28 mouse cellular contexts compared by ENCODE assay signal in the genomic region with DNA sequence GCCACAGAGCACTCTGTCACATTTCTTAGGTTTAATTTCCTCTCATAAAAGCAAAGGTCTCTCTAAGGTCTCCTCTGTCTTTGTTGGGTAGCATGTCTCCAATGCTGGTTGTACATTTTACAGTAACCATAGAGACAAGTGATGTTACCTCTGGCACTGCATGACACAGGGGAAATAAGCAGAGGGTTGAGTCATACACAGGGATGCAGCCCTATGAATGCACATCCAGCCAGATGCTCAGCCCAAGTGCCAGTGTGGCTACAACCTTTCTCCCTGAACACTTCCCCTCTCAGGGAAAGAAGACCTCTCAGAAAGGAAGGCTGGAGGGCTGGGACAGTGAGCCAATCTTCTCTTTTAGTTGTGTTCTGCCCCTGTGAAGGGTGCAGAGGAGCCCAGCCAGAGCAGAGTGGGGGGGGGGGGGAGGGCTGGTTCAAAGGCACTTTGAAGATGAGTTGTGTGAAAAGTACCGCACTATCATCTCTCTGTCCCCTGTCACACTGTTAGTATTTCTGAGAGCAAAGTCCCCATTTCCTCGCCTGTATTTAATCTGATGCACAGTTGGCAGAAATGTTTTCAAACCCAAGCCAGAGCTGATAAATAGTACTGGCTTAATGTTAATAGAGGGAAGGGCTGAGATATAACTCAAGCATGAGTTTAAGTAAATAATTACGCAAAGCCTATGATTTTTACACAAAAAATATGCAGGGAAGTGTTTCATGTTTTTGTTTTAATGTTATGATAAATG.
DNase-seq lines count a peak whose midpoint lies in the region; ATAC-seq and TF ChIP-seq lines count a peak whose summit lies in the region.
"Had no signal": no experiment of that assay in that cellular context is flagged by ENCODE, and none has a peak within 500 bp of the region (broad histone marks: within the 10 kb centered on the region; RNA-seq: fewer than 3 reads in every experiment).

No protein-coding gene starts in this region.

- no peak for DNase-seq in forebrain, postnatal 0 days
- no peak for DNase-seq in forebrain, embryonic 10.5 days (ENCODE audit: extremely low spot score, low spot score)
- DNase-seq in liver, adult 2 months (ENCODE audit: extremely low read depth, low read depth, low spot score) = peak; percentile 3
- DNase-seq in liver = no peak
- DNase-seq in midbrain, embryonic 11.5 days (ENCODE audit: low spot score, missing footprints) = no peak
- DNase-seq in kidney, adult 18-20 months = no peak
- DNase-seq: adrenal gland, adult 8-10 months; cerebellum, adult 2 months; cerebellum, postnatal 14 days; gastrocnemius, postnatal 14 days; heart, postnatal 36 days; kidney, postnatal 14 days; liver, embryonic 13.5 days; lung, adult 18-20 months; right cerebral cortex, postnatal 4 days; thymus, adult 2 months; thymus, postnatal 36 days had no signal

- H3K36me3 ChIP-seq in forebrain, postnatal 0 days (ENCODE audit: insufficient read depth) = no peaks in the 10 kb centered on the region
- no peaks in the 10 kb centered on the region for H3K36me3 ChIP-seq in forebrain, embryonic 10.5 days (replicated peaks)
- no peaks in the 10 kb centered on the region for H3K36me3 ChIP-seq in liver, adult 2 months (ENCODE audit: control insufficient read depth, insufficient read depth, low read length)
- no peaks in the 10 kb centered on the region for H3K36me3 ChIP-seq in midbrain, embryonic 16.5 days (ENCODE audit: control insufficient read depth, insufficient read depth, low read length)
- H3K36me3 ChIP-seq in midbrain, embryonic 11.5 days (ENCODE audit: control insufficient read depth, insufficient read depth, low read length) = no peaks in the 10 kb centered on the region
- no peaks in the 10 kb centered on the region for H3K36me3 ChIP-seq in neural tube, embryonic 15.5 days
- H3K36me3 ChIP-seq: embryonic facial prominence, embryonic 10.5 days; embryonic facial prominence, embryonic 15.5 days; heart, embryonic 10.5 days; heart, embryonic 15.5 days; hindbrain, embryonic 12.5 days; limb, embryonic 13.5 days; liver, embryonic 13.5 days; midbrain, embryonic 10.5 days had no signal

- H3K4me1 ChIP-seq in forebrain, postnatal 0 days (ENCODE audit: insufficient read depth) = no peaks in the 10 kb centered on the region
- H3K4me1 ChIP-seq in forebrain, embryonic 10.5 days = peaks cover 28% of the 10 kb centered on the region
- no peaks in the 10 kb centered on the region for H3K4me1 ChIP-seq in liver, adult 2 months (ENCODE audit: control insufficient read depth, insufficient read depth, low read length)
- H3K4me1 ChIP-seq in midbrain, embryonic 16.5 days (ENCODE audit: control insufficient read depth, insufficient read depth, low read length) = 0 out of 2 replicates have a peak, but pooled peaks cover 2% of the 10 kb centered on the region
- H3K4me1 ChIP-seq in midbrain, embryonic 11.5 days (ENCODE audit: control insufficient read depth, insufficient read depth, low read length) = no peaks in the 10 kb centered on the region
- H3K4me1 ChIP-seq in neural tube, embryonic 15.5 days = peaks cover 6% of the 10 kb centered on the region; the same call in 1 of the 2 replicates
- H3K4me1 ChIP-seq: embryonic facial prominence, embryonic 10.5 days; embryonic facial prominence, embryonic 15.5 days; heart, embryonic 15.5 days; liver, embryonic 13.5 days had no signal

- WGBS in forebrain, postnatal 0 days = 74% methylated on average over 3 of the region's 3 CpGs
- WGBS in forebrain, embryonic 10.5 days = 83% methylated on average over 3 of the region's 3 CpGs
- WGBS in liver, adult 2 months = 49% methylated on average over 3 of the region's 3 CpGs
- WGBS in midbrain, embryonic 16.5 days = 62% methylated on average over 3 of the region's 3 CpGs
- WGBS in midbrain, embryonic 11.5 days = 82% methylated on average over 3 of the region's 3 CpGs
- WGBS in neural tube, embryonic 15.5 days = 72% methylated on average over 3 of the region's 3 CpGs

- no peak overlapping the region for H3K27ac ChIP-seq in forebrain, postnatal 0 days (ENCODE audit: low read depth, low read length)
- no peak overlapping the region for H3K27ac ChIP-seq in forebrain, embryonic 10.5 days
- H3K27ac ChIP-seq in liver, adult 2 months (replicated peaks; ENCODE audit: insufficient read depth, low read depth, low read length) = no peak overlapping the region
- H3K27ac ChIP-seq in midbrain, embryonic 16.5 days (ENCODE audit: low read length) = no peak overlapping the region
- H3K27ac ChIP-seq in midbrain, embryonic 11.5 days (ENCODE audit: low read depth, low read length) = no peak overlapping the region
- no peak overlapping the region for H3K27ac ChIP-seq in neural tube, embryonic 15.5 days (replicated peaks)
- H3K27ac ChIP-seq: embryonic facial prominence, embryonic 10.5 days; embryonic facial prominence, embryonic 15.5 days; forebrain, embryonic 13.5 days; heart, embryonic 10.5 days; heart, embryonic 15.5 days; hindbrain, embryonic 12.5 days; limb, embryonic 13.5 days; liver, embryonic 13.5 days; midbrain, embryonic 10.5 days had no signal

- no peak overlapping the region for H3K4me2 ChIP-seq in forebrain, postnatal 0 days (ENCODE audit: low read depth)
- H3K4me2 ChIP-seq in midbrain, embryonic 16.5 days (ENCODE audit: low read length) = no peak overlapping the region
- no peak overlapping the region for H3K4me2 ChIP-seq in midbrain, embryonic 11.5 days
- no peak overlapping the region for H3K4me2 ChIP-seq in neural tube, embryonic 15.5 days
- H3K4me2 ChIP-seq: embryonic facial prominence, embryonic 15.5 days; forebrain, embryonic 13.5 days; heart, embryonic 15.5 days; hindbrain, embryonic 12.5 days; limb, embryonic 13.5 days; liver, embryonic 13.5 days had no signal

- no peaks in the 10 kb centered on the region for H3K9me3 ChIP-seq in forebrain, postnatal 0 days (ENCODE audit: low read length)
- H3K9me3 ChIP-seq in forebrain, embryonic 10.5 days = no peaks in the 10 kb centered on the region
- no peaks in the 10 kb centered on the region for H3K9me3 ChIP-seq in midbrain, embryonic 16.5 days (replicated peaks; ENCODE audit: control insufficient read depth, low read length, poor library complexity, severe bottlenecking)
- no peaks in the 10 kb centered on the region for H3K9me3 ChIP-seq in midbrain, embryonic 11.5 days (ENCODE audit: control insufficient read depth, low read length)
- H3K9me3 ChIP-seq in neural tube, embryonic 15.5 days (replicated peaks) = no peaks in the 10 kb centered on the region
- H3K9me3 ChIP-seq: embryonic facial prominence, embryonic 10.5 days; embryonic facial prominence, embryonic 15.5 days; forebrain, embryonic 13.5 days; heart, embryonic 10.5 days; heart, embryonic 15.5 days; hindbrain, embryonic 12.5 days; limb, embryonic 13.5 days; liver, embryonic 13.5 days; midbrain, embryonic 10.5 days had no signal

- no peak overlapping the region for H3K9ac ChIP-seq in forebrain, postnatal 0 days
- H3K9ac ChIP-seq in liver, adult 2 months (ENCODE audit: low read depth, low read length) = no peak overlapping the region
- no peak overlapping the region for H3K9ac ChIP-seq in midbrain, embryonic 16.5 days (ENCODE audit: low read depth, low read length)
- no peak overlapping the region for H3K9ac ChIP-seq in midbrain, embryonic 11.5 days (ENCODE audit: low read length)
- no peak overlapping the region for H3K9ac ChIP-seq in neural tube, embryonic 15.5 days (replicated peaks)
- H3K9ac ChIP-seq: embryonic facial prominence, embryonic 15.5 days; forebrain, embryonic 13.5 days; heart, embryonic 15.5 days; hindbrain, embryonic 12.5 days; limb, embryonic 13.5 days; liver, embryonic 13.5 days had no signal

- TF ChIP-seq CTCF in forebrain, postnatal 0 days (IDR thresholded peaks at IDR 0.05; ENCODE audit: low read depth) = no peak
- no peak for TF ChIP-seq CTCF in liver, adult 2 months (IDR thresholded peaks at IDR 0.05; ENCODE audit: low read depth, low read length)

- no peak for TF ChIP-seq POLR2A in liver, adult 2 months (IDR thresholded peaks at IDR 0.05; ENCODE audit: extremely low read depth, insufficient read depth, low read length)

- ATAC-seq in forebrain, postnatal 0 days = peak; percentile 43; the same call in 1 of the 2 replicates
- peak; percentile 44; the same call in 1 of the 2 replicates for ATAC-seq in midbrain, embryonic 16.5 days
- no peak for ATAC-seq in midbrain, embryonic 11.5 days (ENCODE audit: low FRiP score)
- ATAC-seq in neural tube, embryonic 15.5 days (ENCODE audit: low FRiP score) = peak; percentile 45; the same call in 1 of the 2 replicates
- ATAC-seq: forebrain, embryonic 13.5 days had no signal

- no peak overlapping the region for H3K4me3 ChIP-seq in forebrain, postnatal 0 days (ENCODE audit: low read depth, low read length)
- no peak overlapping the region for H3K4me3 ChIP-seq in forebrain, embryonic 10.5 days
- no peak overlapping the region for H3K4me3 ChIP-seq in liver, adult 2 months (ENCODE audit: insufficient read depth, low read depth, low read length)
- no peak overlapping the region for H3K4me3 ChIP-seq in midbrain, embryonic 16.5 days (ENCODE audit: low read depth, low read length)
- H3K4me3 ChIP-seq in midbrain, embryonic 11.5 days (ENCODE audit: low read depth, low read length) = no peak overlapping the region
- H3K4me3 ChIP-seq in neural tube, embryonic 15.5 days (replicated peaks) = no peak overlapping the region
- H3K4me3 ChIP-seq: embryonic facial prominence, embryonic 10.5 days; embryonic facial prominence, embryonic 15.5 days; forebrain, embryonic 13.5 days; heart, embryonic 10.5 days; heart, embryonic 15.5 days; hindbrain, embryonic 12.5 days; limb, embryonic 13.5 days; liver, embryonic 13.5 days; midbrain, embryonic 10.5 days had no signal

- no peaks in the 10 kb centered on the region for H3K27me3 ChIP-seq in forebrain, postnatal 0 days (ENCODE audit: insufficient read depth, low read length)
- H3K27me3 ChIP-seq in forebrain, embryonic 10.5 days (ENCODE audit: poor library complexity, severe bottlenecking) = peaks cover 71% of the 10 kb centered on the region
- no peaks in the 10 kb centered on the region for H3K27me3 ChIP-seq in liver, adult 2 months (ENCODE audit: control insufficient read depth, insufficient read depth, low read length)
- no peaks in the 10 kb centered on the region; the same call in 1 of the 2 replicates for H3K27me3 ChIP-seq in midbrain, embryonic 16.5 days (ENCODE audit: control insufficient read depth, insufficient read depth, low read depth, low read length)
- peaks cover 2% of the 10 kb centered on the region; the same call in 1 of the 2 replicates for H3K27me3 ChIP-seq in midbrain, embryonic 11.5 days (ENCODE audit: control insufficient read depth, insufficient read depth, low read length)
- peaks cover 19% of the 10 kb centered on the region for H3K27me3 ChIP-seq in neural tube, embryonic 15.5 days (replicated peaks)
- H3K27me3 ChIP-seq: CH12.LX; embryonic facial prominence, embryonic 15.5 days; heart, embryonic 15.5 days; limb, embryonic 13.5 days; liver, embryonic 13.5 days had no signal

- no peaks in the 10 kb centered on the region for H3K79me2 ChIP-seq in liver, adult 2 months (ENCODE audit: control insufficient read depth, insufficient read depth, low read length)
